Mouse (Mus musculus) forebrain, embryonic 11.5 days (tissue): ENCODE measurements at regions not wholly inside any gene's neighbourhood (a gene's known extent, or its start where the extent isn't known, plus 50 kb on each side); places are given as distances from the start of the nearest gene placed in this dataset.

Experiments used
- ATAC-seq: fragments of 200-750 bp; cut with Nextera tagmentation; replicated peaks from 2 replicates; pipeline ENCODE4 v1.8.0; 2017; ENCODE audit warnings: moderate TSS enrichment; ENCODE audit not compliant: low FRiP score
- DNase-seq: peaks from one replicate; pipeline ENCODE4 v3.0.0-alpha.2; 2017; ENCODE audit warnings: low spot score
- H3K27ac ChIP-seq: fragments of 300-500 bp; sonication (generic); 2 replicates; pipeline ENCODE4 v1.5.1; 2014; ENCODE audit warnings: low read depth, low read length
- H3K27me3 ChIP-seq: fragments of 300-500 bp; sonication (generic); 2 replicates; pipeline ENCODE4 v1.6.1; 2014; ENCODE audit warnings: mild to moderate bottlenecking, low read length, mixed read lengths; ENCODE audit not compliant: control insufficient read depth, insufficient read depth
- H3K36me3 ChIP-seq: fragments of 300-500 bp; sonication (generic); 2 replicates; pipeline ENCODE4 v1.6.1; 2014; ENCODE audit warnings: mild to moderate bottlenecking, low read length, moderate library complexity, mixed read lengths; ENCODE audit not compliant: control insufficient read depth, insufficient read depth
- H3K4me1 ChIP-seq: fragments of 300-500 bp; sonication (generic); replicated peaks from 2 replicates; pipeline ENCODE4 v1.6.1; 2014; ENCODE audit warnings: low read length, mixed read lengths; ENCODE audit not compliant: control insufficient read depth, insufficient read depth
- H3K4me2 ChIP-seq: fragments of 300-500 bp; sonication (generic); 2 replicates; pipeline ENCODE4 v1.6.1; 2014; ENCODE audit warnings: low read depth, mild to moderate bottlenecking, low read length, moderate library complexity, mixed read lengths; ENCODE audit not compliant: severe bottlenecking
- H3K4me3 ChIP-seq: fragments of 300-500 bp; sonication (generic); 2 replicates; pipeline ENCODE4 v1.5.1; 2014; ENCODE audit warnings: low read depth, low read length
- H3K9ac ChIP-seq: fragments of 300-500 bp; sonication (generic); 2 replicates; pipeline ENCODE4 v1.6.1; 2014; ENCODE audit warnings: low read length
- H3K9me3 ChIP-seq: fragments of 300-500 bp; sonication (generic); 2 replicates; pipeline ENCODE4 v1.6.1; 2016; ENCODE audit warnings: low read length, mixed read lengths; ENCODE audit not compliant: control insufficient read depth
- WGBS: fragments of 180-500 bp; shearing (Covaris S2); extraction: QIAGEN DNeasy Blood & Tissue Kit; methylation state at CpG from one replicate; pipeline ENCODE4 v1.1.7; 2014; 5-methylcytosine and 5-hydroxymethylcytosine counted together

GRCm38 (mm10) chr1:92766496-92766895 lies 64.9 kb upstream of the Gpc1 start:
- no peak for ATAC-seq
- Histone ChIP-seq H3K9ac (no peak overlapping the region), H3K4me1 (no peaks in the 10 kb centered on the region), H3K27me3 (no peaks in the 10 kb centered on the region), H3K4me2 (no peak overlapping the region), H3K4me3 (no peak overlapping the region), H3K9me3 (no peaks in the 10 kb centered on the region), H3K27ac (no peak overlapping the region), H3K36me3 (no peaks in the 10 kb centered on the region)
- DNase-seq: no peak
- WGBS: 92% methylated on average over 7 of the region's 7 CpGs

DNA sequence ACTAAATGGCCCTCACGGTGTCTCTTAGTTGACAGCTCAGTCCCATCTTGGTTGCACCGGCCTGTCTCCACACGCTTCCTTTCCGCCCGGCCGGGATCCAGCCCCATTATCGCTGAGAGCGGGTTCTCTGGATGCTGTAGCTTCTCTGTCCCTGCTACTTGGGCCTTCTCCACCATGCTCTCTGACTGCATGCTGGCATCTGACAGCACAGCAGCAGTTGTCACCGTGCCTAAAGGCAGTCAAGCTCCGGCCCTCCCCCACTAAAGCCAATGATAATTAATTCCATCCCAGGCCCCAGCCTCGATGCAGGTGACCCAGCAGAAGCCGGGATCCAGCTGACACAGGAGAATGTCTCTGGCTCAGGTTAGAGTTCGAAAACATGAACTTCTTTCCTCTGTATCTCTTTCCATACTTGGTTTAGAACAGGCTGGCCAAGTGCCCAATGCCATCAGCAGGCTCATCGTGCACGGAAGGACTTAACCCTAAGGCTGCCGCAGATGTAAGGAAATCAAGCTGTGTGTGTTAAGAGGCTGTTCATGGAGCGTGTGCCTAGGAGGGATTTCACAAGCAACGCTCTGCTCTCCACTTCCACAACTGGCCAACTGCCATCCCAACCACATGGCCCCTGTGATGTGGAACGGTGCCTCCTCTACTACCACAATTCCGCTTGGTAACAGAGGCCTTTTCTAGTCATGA lies 76.5 kb upstream of the Gpc1 start:
- H3K27me3 ChIP-seq: no peaks in the 10 kb centered on the region
- no peak for ATAC-seq

DNA sequence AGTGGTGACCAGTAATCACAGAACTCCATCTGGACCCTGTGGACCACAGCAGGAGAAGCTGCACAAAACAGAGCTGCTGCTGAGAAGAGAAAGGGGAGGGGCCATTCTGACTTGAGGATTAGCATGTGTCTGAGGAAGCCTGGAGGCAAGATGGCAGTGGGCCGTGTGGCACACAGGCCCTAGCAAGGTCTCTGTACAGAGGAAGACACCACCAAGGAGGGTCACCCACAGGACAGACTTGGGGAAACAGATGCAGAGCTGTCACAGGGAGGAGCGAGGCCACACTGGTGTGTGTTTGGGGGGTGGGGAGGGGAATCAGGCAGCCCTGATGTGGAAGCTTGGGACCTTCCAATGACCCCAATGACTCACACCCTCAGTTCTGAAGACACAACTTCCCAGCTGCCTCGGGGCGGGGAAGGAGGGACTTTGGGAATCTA lies 79.7 kb upstream of the Gpc1 start:
- Histone ChIP-seq H3K4me3 (no peak overlapping the region), H3K27ac (no peak overlapping the region), H3K27me3 (no peaks in the 10 kb centered on the region), H3K36me3 (no peaks in the 10 kb centered on the region), H3K9me3 (no peaks in the 10 kb centered on the region), H3K4me1 (no peaks in the 10 kb centered on the region), H3K9ac (no peak overlapping the region), H3K4me2 (no peak overlapping the region)
- WGBS: 67% methylated on average over 4 of the region's 4 CpGs
- ATAC-seq (peak; percentile 30; the same call in 1 of the 2 replicates), DNase-seq (no peak)

More for the DNA sequence above, 76.5 kb upstream of the Gpc1 start:
- no peak overlapping the region for H3K4me3 ChIP-seq
- WGBS: 79% methylated on average over 20 of the region's 20 CpGs
- H3K9ac ChIP-seq: no peak overlapping the region
- no peak overlapping the region for H3K27ac ChIP-seq
- H3K9me3 ChIP-seq: no peaks in the 10 kb centered on the region
- H3K4me1 ChIP-seq: no peaks in the 10 kb centered on the region
- no peaks in the 10 kb centered on the region for H3K36me3 ChIP-seq
- no peak overlapping the region for H3K4me2 ChIP-seq
- DNase-seq: no peak

- Histone ChIP-seq H3K4me2 (no peak overlapping the region), H3K4me1 (no peaks in the 10 kb centered on the region), H3K9ac (no peak overlapping the region), H3K36me3 (no peaks in the 10 kb centered on the region), H3K27me3 (no peaks in the 10 kb centered on the region), H3K4me3 (no peak overlapping the region), H3K9me3 (no peaks in the 10 kb centered on the region), H3K27ac (no peak overlapping the region)
- 82% methylated on average over 7 of the region's 7 CpGs for WGBS
- ATAC-seq: no peak
- no peak for DNase-seq
These were observed 82.0 kb upstream of the Gpc1 start for GRCm38 (mm10) chr1:92749475-92749874.

DNA sequence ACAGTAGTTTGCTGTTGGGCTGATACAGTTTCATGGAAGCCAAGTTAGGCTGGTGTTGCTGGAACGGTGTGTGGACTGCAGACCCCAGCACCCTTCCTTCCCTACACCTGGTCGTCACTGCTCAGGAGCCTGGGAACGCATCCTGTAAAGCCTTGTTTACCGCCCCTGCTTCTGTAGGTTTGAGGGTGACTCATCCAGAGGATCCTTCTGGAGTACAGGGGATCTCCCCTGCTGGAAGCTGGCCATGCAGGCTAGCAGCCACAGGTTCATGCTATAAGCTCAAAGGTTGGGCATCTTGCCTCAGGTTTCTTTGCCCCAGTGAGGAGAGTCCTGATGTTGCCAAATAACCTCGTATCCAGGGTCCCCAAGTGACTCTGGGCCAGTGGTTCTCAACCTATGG lies 86.2 kb upstream of the Gpc1 start:
- 85% methylated on average over 5 of the region's 5 CpGs for WGBS

GRCm38 (mm10) chr1:92744528-92745241 lies 86.8 kb upstream of the Gpc1 start:
- H3K9me3 ChIP-seq: no peaks in the 10 kb centered on the region
- DNase-seq (no peak), ATAC-seq (no peak)
- H3K4me2 ChIP-seq: no peak overlapping the region
- H3K36me3 ChIP-seq: no peaks in the 10 kb centered on the region
- no peaks in the 10 kb centered on the region for H3K27me3 ChIP-seq
- WGBS: 90% methylated on average over 9 of the region's 9 CpGs
- 0 out of 2 replicates have a peak, but pooled peaks cover 2% of the 10 kb centered on the region for H3K4me1 ChIP-seq
- H3K4me3 ChIP-seq: no peak overlapping the region
- H3K27ac ChIP-seq: no peak overlapping the region
- no peak overlapping the region for H3K9ac ChIP-seq

More for the DNA sequence above, 86.2 kb upstream of the Gpc1 start:
- ATAC-seq (no peak), DNase-seq (no peak)
- Histone ChIP-seq H3K27me3 (no peaks in the 10 kb centered on the region), H3K9me3 (no peaks in the 10 kb centered on the region), H3K9ac (no peak overlapping the region), H3K4me3 (no peak overlapping the region), H3K4me1 (no peaks in the 10 kb centered on the region), H3K36me3 (no peaks in the 10 kb centered on the region), H3K4me2 (no peak overlapping the region), H3K27ac (no peak overlapping the region)

- Histone ChIP-seq H3K27ac (no peak overlapping the region), H3K4me1 (peaks cover 10% of the 10 kb centered on the region), H3K4me3 (no peak overlapping the region), H3K27me3 (no peaks in the 10 kb centered on the region), H3K9me3 (no peaks in the 10 kb centered on the region), H3K9ac (no peak overlapping the region), H3K36me3 (no peaks in the 10 kb centered on the region), H3K4me2 (no peak overlapping the region)
- ATAC-seq: no peak
- DNase-seq: no peak
- WGBS: 76% methylated on average over 4 of the region's 4 CpGs
These were observed 88.4 kb upstream of the Gpc1 start for GRCm38 (mm10) chr1:92742881-92743621.

DNA sequence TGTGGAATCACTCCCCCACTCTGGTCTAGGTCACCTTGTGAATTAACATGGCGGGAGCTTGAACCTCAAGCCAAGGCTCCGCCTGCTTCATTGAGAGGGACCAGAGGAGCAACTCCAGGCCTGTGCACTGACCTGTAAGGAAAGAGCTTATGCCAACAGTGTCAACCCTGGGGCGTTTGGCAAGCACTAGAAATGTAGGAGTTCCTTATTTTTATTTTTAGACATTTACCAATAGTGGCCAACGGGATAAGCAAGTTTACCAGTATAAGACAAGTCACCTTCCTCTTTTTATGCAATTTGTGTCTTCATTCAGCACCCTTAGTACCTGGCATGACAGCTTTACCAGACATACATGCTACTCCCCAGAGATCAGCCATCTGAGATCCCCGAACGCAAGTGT lies 89.1 kb upstream of the Gpc1 start:
- Histone ChIP-seq H3K9me3 (no peaks in the 10 kb centered on the region), H3K36me3 (no peaks in the 10 kb centered on the region), H3K9ac (no peak overlapping the region), H3K27ac (no peak overlapping the region), H3K27me3 (no peaks in the 10 kb centered on the region), H3K4me1 (peaks cover 10% of the 10 kb centered on the region), H3K4me2 (no peak overlapping the region), H3K4me3 (no peak overlapping the region)
- WGBS: 74% methylated on average over 6 of the region's 6 CpGs
- ATAC-seq: no peak
- DNase-seq: no peak
